Mouse (Mus musculus): ENCODE results near the gene Fcrl6. TPM values are rescaled to one million over a fixed set of nuclear protein-coding genes. Genes with fewer than 3 reads are reported as not detected.
A peak's percentile ranks its signal among the peaks of the same experiment; 100 is the strongest.

Gene Fcrl6
- polyA plus RNA-seq, 1 experiment from 2014 or later: 0.21 TPM

- Histone ChIP-seq H3K4me1 (ENCODE audit: control insufficient read depth, insufficient read depth, low read length) (peaks cover 9% of the 10 kb centered on the region), H3K27me3 (ENCODE audit: control insufficient read depth, insufficient read depth, low read length) (no peaks in the 10 kb centered on the region), H3K4me3 (ENCODE audit: low read depth, low read length) (no peak within 1 kb of the TSS), H3K4me2 (ENCODE audit: low read depth, low read length) (no peak within 1 kb of the TSS), H3K9me3 (ENCODE audit: control insufficient read depth, low read length) (no peaks in the 10 kb centered on the region), H3K27ac (ENCODE audit: low read depth, low read length) (no peak within 1 kb of the TSS), H3K9ac (replicated peaks; ENCODE audit: low read depth, low read length) (no peak within 1 kb of the TSS), H3K36me3 (ENCODE audit: control insufficient read depth, insufficient read depth, low read length) (no peaks in the 10 kb centered on the region)
- 84% methylated on average over 7 of the region's 7 CpGs for WGBS
- no peak for ATAC-seq (ENCODE audit: low read depth)
Observed at GRCm38 (mm10) chr1:172590385-172590784, 12.0 kb downstream of the Fcrl6 start, which contains the start of gene Slamf8. Gene Slamf8 (minus strand): TSS chr1:172590568.

GRCm38 (mm10) chr1:172585612-172586567 is 16.5 kb downstream of the Fcrl6 start:
- WGBS: 13% methylated on average over 26 of the region's 26 CpGs
- H3K27ac ChIP-seq (ENCODE audit: low read depth, low read length): peak overlapping the region; percentile 78
- H3K4me3 ChIP-seq (ENCODE audit: low read depth, low read length): no peak overlapping the region
- H3K9me3 ChIP-seq (ENCODE audit: control insufficient read depth, low read length): no peaks in the 10 kb centered on the region
- H3K36me3 ChIP-seq (ENCODE audit: control insufficient read depth, insufficient read depth, low read length): no peaks in the 10 kb centered on the region
- peaks cover 11% of the 10 kb centered on the region for H3K4me1 ChIP-seq (ENCODE audit: control insufficient read depth, insufficient read depth, low read length)
- ATAC-seq (ENCODE audit: low read depth): peak; percentile 87
- H3K9ac ChIP-seq (replicated peaks; ENCODE audit: low read depth, low read length): no peak overlapping the region
- H3K4me2 ChIP-seq (ENCODE audit: low read depth, low read length): peak overlapping the region; percentile 9; the same call in 1 of the 2 replicates
- H3K27me3 ChIP-seq (ENCODE audit: control insufficient read depth, insufficient read depth, low read length): no peaks in the 10 kb centered on the region

- Histone ChIP-seq H3K4me3 (ENCODE audit: low read depth, low read length) (no peak overlapping the region), H3K9ac (replicated peaks; ENCODE audit: low read depth, low read length) (no peak overlapping the region), H3K36me3 (ENCODE audit: control insufficient read depth, insufficient read depth, low read length) (no peaks in the 10 kb centered on the region), H3K27ac (ENCODE audit: low read depth, low read length) (peak overlapping the region; percentile 78; the same call in 1 of the 2 replicates), H3K4me2 (ENCODE audit: low read depth, low read length) (no peak overlapping the region), H3K9me3 (ENCODE audit: control insufficient read depth, low read length) (no peaks in the 10 kb centered on the region), H3K4me1 (ENCODE audit: control insufficient read depth, insufficient read depth, low read length) (peaks cover 11% of the 10 kb centered on the region), H3K27me3 (ENCODE audit: control insufficient read depth, insufficient read depth, low read length) (no peaks in the 10 kb centered on the region)
- 50% methylated on average over 4 of the region's 4 CpGs for WGBS
- ATAC-seq (ENCODE audit: low read depth): no peak
Observed at GRCm38 (mm10) chr1:172585026-172585425, 17.3 kb downstream of the Fcrl6 start.

GRCm38 (mm10) chr1:172584271-172584670 is 18.1 kb downstream of the Fcrl6 start:
- Histone ChIP-seq H3K27ac (ENCODE audit: low read depth, low read length) (no peak overlapping the region), H3K4me2 (ENCODE audit: low read depth, low read length) (no peak overlapping the region), H3K9ac (replicated peaks; ENCODE audit: low read depth, low read length) (no peak overlapping the region), H3K36me3 (ENCODE audit: control insufficient read depth, insufficient read depth, low read length) (no peaks in the 10 kb centered on the region), H3K27me3 (ENCODE audit: control insufficient read depth, insufficient read depth, low read length) (no peaks in the 10 kb centered on the region), H3K4me3 (ENCODE audit: low read depth, low read length) (no peak overlapping the region), H3K4me1 (ENCODE audit: control insufficient read depth, insufficient read depth, low read length) (peaks cover 11% of the 10 kb centered on the region), H3K9me3 (ENCODE audit: control insufficient read depth, low read length) (no peaks in the 10 kb centered on the region)
- ATAC-seq (ENCODE audit: low read depth): no peak
- 90% methylated on average over 6 of the region's 6 CpGs for WGBS

- H3K4me2 ChIP-seq (ENCODE audit: low read depth, low read length): no peak overlapping the region
- H3K4me1 ChIP-seq (ENCODE audit: control insufficient read depth, insufficient read depth, low read length): peaks cover 11% of the 10 kb centered on the region
- ATAC-seq (ENCODE audit: low read depth): no peak
- no peak overlapping the region for H3K4me3 ChIP-seq (ENCODE audit: low read depth, low read length)
- H3K36me3 ChIP-seq (ENCODE audit: control insufficient read depth, insufficient read depth, low read length): no peaks in the 10 kb centered on the region
- H3K9ac ChIP-seq (replicated peaks; ENCODE audit: low read depth, low read length): no peak overlapping the region
- no peaks in the 10 kb centered on the region for H3K9me3 ChIP-seq (ENCODE audit: control insufficient read depth, low read length)
- H3K27ac ChIP-seq (ENCODE audit: low read depth, low read length): no peak overlapping the region
- H3K27me3 ChIP-seq (ENCODE audit: control insufficient read depth, insufficient read depth, low read length): no peaks in the 10 kb centered on the region
- 84% methylated on average over 8 of the region's 8 CpGs for WGBS
Observed at GRCm38 (mm10) chr1:172582436-172582835, 19.9 kb downstream of the Fcrl6 start.

- 72% methylated on average over 6 of the region's 6 CpGs for WGBS
- no peaks in the 10 kb centered on the region; the same call in 1 of the 2 replicates for H3K4me1 ChIP-seq (ENCODE audit: control insufficient read depth, insufficient read depth, low read length)
- H3K9me3 ChIP-seq (ENCODE audit: control insufficient read depth, low read length): no peaks in the 10 kb centered on the region
- H3K9ac ChIP-seq (replicated peaks; ENCODE audit: low read depth, low read length): no peak overlapping the region
- H3K27me3 ChIP-seq (ENCODE audit: control insufficient read depth, insufficient read depth, low read length): no peaks in the 10 kb centered on the region
- ATAC-seq (ENCODE audit: low read depth): no peak
- no peak overlapping the region for H3K27ac ChIP-seq (ENCODE audit: low read depth, low read length)
- H3K4me3 ChIP-seq (ENCODE audit: low read depth, low read length): no peak overlapping the region
- H3K4me2 ChIP-seq (ENCODE audit: low read depth, low read length): no peak overlapping the region
- H3K36me3 ChIP-seq (ENCODE audit: control insufficient read depth, insufficient read depth, low read length): no peaks in the 10 kb centered on the region
Observed at GRCm38 (mm10) chr1:172580116-172580515, 22.2 kb downstream of the Fcrl6 start.

GRCm38 (mm10) chr1:172567758-172568157 is 34.6 kb downstream of the Fcrl6 start:
- WGBS: 65% methylated on average over 4 of the region's 4 CpGs
- Histone ChIP-seq H3K27me3 (ENCODE audit: control insufficient read depth, insufficient read depth, low read length) (no peaks in the 10 kb centered on the region), H3K4me3 (ENCODE audit: low read depth, low read length) (no peak overlapping the region)

GRCm38 (mm10) chr1:172566131-172566530 is 36.2 kb downstream of the Fcrl6 start:
- 0 out of 2 replicates have a peak, but pooled peaks cover 3% of the 10 kb centered on the region for H3K4me1 ChIP-seq (ENCODE audit: control insufficient read depth, insufficient read depth, low read length)
- H3K4me3 ChIP-seq (ENCODE audit: low read depth, low read length): no peak overlapping the region
- 80% methylated on average over 3 of the region's 3 CpGs for WGBS
- H3K27ac ChIP-seq (ENCODE audit: low read depth, low read length): no peak overlapping the region
- H3K27me3 ChIP-seq (ENCODE audit: control insufficient read depth, insufficient read depth, low read length): no peaks in the 10 kb centered on the region
- no peaks in the 10 kb centered on the region for H3K9me3 ChIP-seq (ENCODE audit: control insufficient read depth, low read length)
- no peak for ATAC-seq (ENCODE audit: low read depth)
- no peaks in the 10 kb centered on the region for H3K36me3 ChIP-seq (ENCODE audit: control insufficient read depth, insufficient read depth, low read length)
- H3K9ac ChIP-seq (replicated peaks; ENCODE audit: low read depth, low read length): no peak overlapping the region
- no peak overlapping the region for H3K4me2 ChIP-seq (ENCODE audit: low read depth, low read length)

More at GRCm38 (mm10) chr1:172567758-172568157, 34.6 kb downstream of the Fcrl6 start:
- no peaks in the 10 kb centered on the region for H3K9me3 ChIP-seq (ENCODE audit: control insufficient read depth, low read length)
- no peaks in the 10 kb centered on the region for H3K36me3 ChIP-seq (ENCODE audit: control insufficient read depth, insufficient read depth, low read length)
- H3K9ac ChIP-seq (replicated peaks; ENCODE audit: low read depth, low read length): no peak overlapping the region
- 0 out of 2 replicates have a peak, but pooled peaks cover 3% of the 10 kb centered on the region for H3K4me1 ChIP-seq (ENCODE audit: control insufficient read depth, insufficient read depth, low read length)
- H3K4me2 ChIP-seq (ENCODE audit: low read depth, low read length): no peak overlapping the region
- ATAC-seq (ENCODE audit: low read depth): no peak
- no peak overlapping the region for H3K27ac ChIP-seq (ENCODE audit: low read depth, low read length)

GRCm38 (mm10) chr1:172563465-172563828 is 38.9 kb downstream of the Fcrl6 start:
- peak; percentile 66; the same call in 1 of the 2 replicates for ATAC-seq (ENCODE audit: low read depth)
- Histone ChIP-seq H3K9me3 (ENCODE audit: control insufficient read depth, low read length) (no peaks in the 10 kb centered on the region), H3K36me3 (ENCODE audit: control insufficient read depth, insufficient read depth, low read length) (no peaks in the 10 kb centered on the region), H3K4me2 (ENCODE audit: low read depth, low read length) (peak overlapping the region; percentile 83), H3K4me3 (ENCODE audit: low read depth, low read length) (peak overlapping the region; percentile 73), H3K27me3 (ENCODE audit: control insufficient read depth, insufficient read depth, low read length) (no peaks in the 10 kb centered on the region), H3K9ac (replicated peaks; ENCODE audit: low read depth, low read length) (peak overlapping the region; percentile 65), H3K27ac (ENCODE audit: low read depth, low read length) (peak overlapping the region; percentile 63; the same call in 1 of the 2 replicates), H3K4me1 (ENCODE audit: control insufficient read depth, insufficient read depth, low read length) (0 out of 2 replicates have a peak, but pooled peaks cover 3% of the 10 kb centered on the region)
- WGBS: under 1% methylated on average over 9 of the region's 10 CpGs

All from neural tube, embryonic 14.5 days (tissue).